Mouse (Mus musculus) ES-E14 (cell line): ENCODE measurements around the gene Phospho1. TPM values are rescaled to one million over a fixed set of nuclear protein-coding genes. Genes with fewer than 3 reads are reported as not detected.
A peak's percentile ranks its signal among the peaks of the same experiment; 100 is the strongest.

Source experiments
- DNase-seq: peaks from one replicate; pipeline ENCODE4 v3.0.0-alpha.2; 2013; ENCODE audit warnings: low read depth, low spot score
- H3K27ac ChIP-seq: 2 replicates; pipeline ENCODE4 v1.5.1; 2012; ENCODE audit warnings: low read depth, mild to moderate bottlenecking, low read length, moderate library complexity, mixed read lengths; ENCODE audit not compliant: poor library complexity, insufficient read depth, severe bottlenecking
- H3K36me3 ChIP-seq: 2 replicates; pipeline ENCODE4 v1.6.1; 2012; ENCODE audit warnings: mild to moderate bottlenecking, low read length, moderate library complexity, mixed read lengths; ENCODE audit not compliant: control insufficient read depth, poor library complexity, insufficient read depth, severe bottlenecking
- H3K4me1 ChIP-seq, 2 experiments: fragments of 150-350 bp in 1 of 2; sonication (generic) in 1 of 2; 2 replicates each; pipeline ENCODE4 v1.6.1; 2012; ENCODE audit warnings: low read length in 2 of 2, mild to moderate bottlenecking in 1 of 2, mixed read lengths in 1 of 2; ENCODE audit not compliant: control insufficient read depth in 2 of 2, insufficient read depth in 2 of 2, poor library complexity in 1 of 2
- H3K4me3 ChIP-seq, 2 experiments: fragments of 150-350 bp in 1 of 2; sonication (generic) in 1 of 2; 2 replicates each; pipeline ENCODE4 v1.5.1; 2012; ENCODE audit warnings: low read length in 2 of 2, low read depth in 1 of 2, mild to moderate bottlenecking in 1 of 2, mixed read lengths in 1 of 2; ENCODE audit not compliant: insufficient read depth in 1 of 2, poor library complexity in 1 of 2, severe bottlenecking in 1 of 2
- H3K9ac ChIP-seq: 2 replicates; pipeline ENCODE4 v1.6.1; 2012; ENCODE audit warnings: low read depth, mild to moderate bottlenecking, low read length, mixed read lengths; ENCODE audit not compliant: poor library complexity, insufficient read depth, severe bottlenecking
- H3K9me3 ChIP-seq: fragments of 150-350 bp; sonication (generic); 2 replicates; pipeline ENCODE4 v1.6.1; 2012; ENCODE audit warnings: low read depth, mild to moderate bottlenecking, low read length; ENCODE audit not compliant: control insufficient read depth, insufficient read depth
- CHD2 ChIP-seq: IDR thresholded peaks from 2 replicates; pipeline ENCODE4 v1.6.1; 2014; ENCODE audit warnings: mild to moderate bottlenecking, low read depth, low read length, inconsistent platforms
- HCFC1 ChIP-seq: IDR thresholded peaks from 2 replicates; pipeline ENCODE4 v1.6.1; 2012; ENCODE audit warnings: low read length, inconsistent platforms, borderline replicate concordance; ENCODE audit not compliant: insufficient read depth
- MAFK ChIP-seq: IDR thresholded peaks from 2 replicates; pipeline ENCODE4 v1.6.1; 2014; ENCODE audit warnings: mild to moderate bottlenecking, low read depth, low read length, inconsistent platforms; ENCODE audit not compliant: insufficient read depth
- ZC3H11A ChIP-seq: IDR thresholded peaks from 2 replicates; pipeline ENCODE4 v1.6.1; 2012; ENCODE audit warnings: low read depth, mild to moderate bottlenecking, inconsistent platforms, low read length, borderline replicate concordance
- ZNF384 ChIP-seq: IDR thresholded peaks from 2 replicates; pipeline ENCODE4 v1.6.1; 2012; ENCODE audit warnings: low read depth, low read length, inconsistent platforms
- in situ Hi-C, 2 experiments: fragments of 600-800 bp; cut with MboI; formaldehyde crosslinking; loops; one replicate each; pipeline ENCODE4 v1.15.1; 2025; ENCODE audit warnings: low sequenced_read_pairs in 2 of 2, inconsistent platforms in 1 of 2; ENCODE audit not compliant: unreplicated experiment in 2 of 2
- total RNA-seq: library from RNA; depleted of rRNA; stranded (reverse); fragments of 300-350 nt; gene quantifications from 2 replicates; pipeline ENCODE4 v1.2.3, GENCODE M21; 2012

Phospho1 gene
- total RNA-seq, 1 experiment, result 2.6 TPM

GRCm38 (mm10) chr11:95809603-95810002 lies 14.7 kb upstream of the Phospho1 start:
- Histone ChIP-seq H3K27ac (no peak overlapping the region), H3K4me1 (peaks cover 8 to 27% of the 10 kb centered on the region in 2 experiments; a peak in 3 of 4 replicates)

DNA sequence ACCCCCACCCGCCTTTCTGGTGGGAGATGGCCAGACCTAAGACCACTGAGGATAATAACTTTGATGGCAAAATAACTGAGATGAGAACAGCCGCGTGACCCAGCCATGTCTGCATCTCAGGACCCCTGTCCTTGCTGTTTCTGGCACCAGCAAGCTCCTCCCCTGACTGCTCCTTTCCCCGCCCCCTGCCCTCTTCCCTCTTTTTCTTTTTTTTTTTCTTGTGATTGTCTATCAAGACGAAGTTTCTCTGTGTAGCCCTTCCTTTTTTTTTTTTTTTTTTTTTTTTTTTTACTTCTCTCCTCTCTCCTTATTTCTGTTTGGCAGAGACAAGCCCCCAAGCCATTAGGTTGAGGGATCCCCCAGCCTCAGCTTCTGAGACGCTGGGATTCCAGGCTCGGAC lies 13.5 kb upstream of the Phospho1 start:
- TF ChIP-seq ZNF384 (peak; percentile 80), HCFC1 (no peak), CHD2 (no peak)
- Histone ChIP-seq H3K9me3 (no peaks in the 10 kb centered on the region), H3K4me1 (peaks cover 4 to 19% of the 10 kb centered on the region in 2 experiments; a peak in 3 of 4 replicates), H3K27ac (no peak overlapping the region), H3K9ac (peak overlapping the region; percentile 30; the same call in 1 of the 2 replicates), H3K36me3 (no peaks in the 10 kb centered on the region), H3K4me3 (peak overlapping the region; percentile 37 to 49; a peak in 3 of 4 replicates)
- no peak for DNase-seq
- in situ Hi-C loops, result no loop called here

More at GRCm38 (mm10) chr11:95809603-95810002, 14.7 kb upstream of the Phospho1 start:
- in situ Hi-C loops, result no loop called here
- DNase-seq, result no peak
- no peak for TF ChIP-seq MAFK
- TF ChIP-seq ZNF384, result no peak
- TF ChIP-seq CHD2, result no peak
- TF ChIP-seq ZC3H11A, result no peak
- no peak for TF ChIP-seq HCFC1
- H3K9ac ChIP-seq, result no peak overlapping the region
- no peaks in the 10 kb centered on the region for H3K9me3 ChIP-seq
- no peak overlapping the region for H3K4me3 ChIP-seq
- no peaks in the 10 kb centered on the region for H3K36me3 ChIP-seq

GRCm38 (mm10) chr11:95811741-95812140 lies 12.6 kb upstream of the Phospho1 start:
- TF ChIP-seq HCFC1 (no peak), ZC3H11A (no peak), CHD2 (no peak), ZNF384 (no peak), MAFK (no peak)
- DNase-seq, result no peak
- Histone ChIP-seq H3K4me3 (no peak overlapping the region), H3K9ac (no peak overlapping the region), H3K27ac (no peak overlapping the region), H3K36me3 (no peaks in the 10 kb centered on the region), H3K4me1 (peaks cover 4 to 19% of the 10 kb centered on the region in 2 experiments; a peak in 3 of 4 replicates), H3K9me3 (no peaks in the 10 kb centered on the region)
- in situ Hi-C loops, result no loop called here

- DNase-seq, result no peak
- no peak overlapping the region for H3K9ac ChIP-seq
- H3K4me3 ChIP-seq, result no peak overlapping the region
- H3K9me3 ChIP-seq, result no peaks in the 10 kb centered on the region
- in situ Hi-C loops, result no loop called here
- no peak for TF ChIP-seq MAFK
- TF ChIP-seq ZNF384, result no peak
- TF ChIP-seq HCFC1, result no peak
- TF ChIP-seq ZC3H11A, result no peak
- TF ChIP-seq CHD2, result no peak
- H3K27ac ChIP-seq, result no peak overlapping the region
- H3K36me3 ChIP-seq, result no peaks in the 10 kb centered on the region
- H3K4me1 ChIP-seq, result peaks cover 4 to 19% of the 10 kb centered on the region in 2 experiments; a peak in 3 of 4 replicates
Measured at GRCm38 (mm10) chr11:95812224-95812623, 12.1 kb upstream of the Phospho1 start.

DNA sequence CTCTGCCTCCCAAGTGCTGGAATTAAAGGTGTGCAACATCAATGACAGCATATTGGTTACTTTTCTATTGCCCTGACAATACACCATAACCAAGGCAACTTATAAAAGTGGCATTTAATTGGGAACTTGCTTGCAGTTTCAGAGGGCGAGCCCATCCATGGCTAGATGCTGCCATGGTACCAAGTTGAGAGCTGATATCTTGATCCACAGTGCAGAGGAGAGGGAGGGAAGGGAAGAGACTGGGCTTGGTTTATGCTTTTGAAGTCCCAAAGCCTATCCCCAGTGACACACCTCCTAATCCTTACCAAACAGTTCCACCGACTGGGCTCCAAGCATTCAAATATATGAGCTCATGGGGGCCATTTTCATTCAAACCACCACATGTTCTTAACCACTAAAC lies 10.2 kb upstream of the Phospho1 start:
- H3K4me3 ChIP-seq, result no peak overlapping the region
- no peak for TF ChIP-seq HCFC1
- TF ChIP-seq ZNF384, result no peak
- no peak for TF ChIP-seq CHD2
- TF ChIP-seq MAFK, result no peak
- TF ChIP-seq ZC3H11A, result no peak
- no peak overlapping the region for H3K27ac ChIP-seq
- H3K4me1 ChIP-seq, result peaks cover 4 to 20% of the 10 kb centered on the region in 2 experiments; a peak in 3 of 4 replicates
- in situ Hi-C loops, result no loop called here
- no peak for DNase-seq
- H3K36me3 ChIP-seq, result no peaks in the 10 kb centered on the region
- no peak overlapping the region for H3K9ac ChIP-seq
- no peaks in the 10 kb centered on the region for H3K9me3 ChIP-seq
